Comparison of ENCODE assay signal across 20 mouse cellular contexts in genomic region chr2:62331913-62332312, GRCm38 (mm10).
DNase-seq lines count a peak whose midpoint lies in the region; ATAC-seq and TF ChIP-seq lines count a peak whose summit lies in the region.
"Had no signal": no experiment of that assay in that cellular context is flagged by ENCODE, and none has a peak within 500 bp of the region (broad histone marks: within the 10 kb centered on the region; RNA-seq: fewer than 3 reads in every experiment).

No protein-coding gene starts in this region.

- no peak for TF ChIP-seq EP300 in lung, postnatal 0 days (IDR thresholded peaks at IDR 0.05)

- no peaks in the 10 kb centered on the region for H3K9me3 ChIP-seq in forebrain, embryonic 15.5 days
- no peaks in the 10 kb centered on the region for H3K9me3 ChIP-seq in forebrain, embryonic 13.5 days (replicated peaks)
- no peaks in the 10 kb centered on the region for H3K9me3 ChIP-seq in lung, postnatal 0 days (ENCODE audit: low read length)
- H3K9me3 ChIP-seq: heart, embryonic 12.5 days; limb, embryonic 15.5 days; neural tube, embryonic 15.5 days had no signal

- 0 out of 2 replicates have a peak, but pooled peaks have one; percentile 31 for ATAC-seq in forebrain, embryonic 15.5 days (replicated peaks)
- no peak for ATAC-seq in forebrain, embryonic 13.5 days
- ATAC-seq in inflammation-experienced regulatory T-cells, adult 6 months: peak; percentile 52
- ATAC-seq in lung, postnatal 0 days: no peak
- ATAC-seq: intestine, embryonic 16.5 days had no signal

- H3K36me3 ChIP-seq in forebrain, embryonic 15.5 days: no peaks in the 10 kb centered on the region
- H3K36me3 ChIP-seq in forebrain, embryonic 13.5 days (ENCODE audit: poor library complexity, severe bottlenecking): no peaks in the 10 kb centered on the region
- H3K36me3 ChIP-seq in lung, postnatal 0 days (ENCODE audit: insufficient read depth, low read length): no peaks in the 10 kb centered on the region
- H3K36me3 ChIP-seq in kidney, adult 2 months (ENCODE audit: control insufficient read depth, insufficient read depth, low read length): no peaks in the 10 kb centered on the region; the same call in 1 of the 2 replicates
- H3K36me3 ChIP-seq: heart, embryonic 12.5 days; limb, embryonic 15.5 days; neural tube, embryonic 15.5 days had no signal

- peaks cover 32% of the 10 kb centered on the region for H3K4me1 ChIP-seq in forebrain, embryonic 15.5 days
- peaks cover 12% of the 10 kb centered on the region for H3K4me1 ChIP-seq in forebrain, embryonic 13.5 days
- H3K4me1 ChIP-seq in lung, postnatal 0 days (ENCODE audit: insufficient read depth, low read depth, low read length): no peaks in the 10 kb centered on the region
- no peaks in the 10 kb centered on the region; the same call in 1 of the 2 replicates for H3K4me1 ChIP-seq in kidney, adult 2 months (ENCODE audit: control insufficient read depth, insufficient read depth, low read length)
- H3K4me1 ChIP-seq: heart, embryonic 12.5 days had no signal

- peak overlapping the region; percentile 74 for H3K27ac ChIP-seq in forebrain, embryonic 15.5 days (replicated peaks)
- no peak overlapping the region for H3K27ac ChIP-seq in forebrain, embryonic 13.5 days
- no peak overlapping the region for H3K27ac ChIP-seq in lung, postnatal 0 days (ENCODE audit: low read length)
- H3K27ac ChIP-seq in kidney, adult 2 months (ENCODE audit: insufficient read depth, low read depth, low read length): no peak overlapping the region
- H3K27ac ChIP-seq: hindbrain, embryonic 14.5 days; limb, embryonic 15.5 days; neural tube, embryonic 15.5 days had no signal

- DNase-seq in thymus, postnatal 0 days (ENCODE audit: low spot score): peak; percentile 46
- DNase-seq in thymus, postnatal 10 days (ENCODE audit: low spot score in 2 of 2): no peak
- no peak for DNase-seq in lung, postnatal 0 days (ENCODE audit: low spot score)
- DNase-seq in kidney, adult 2 months: no peak
- DNase-seq: adrenal gland, postnatal 25 days; cerebellum, adult 18-20 months; cerebellum, postnatal 25 days; gastrocnemius, postnatal 10 days; heart, adult 11 months; lung, postnatal 14 days; midbrain, embryonic 14.5 days had no signal

- 27% methylated on average over 4 of the region's 4 CpGs for WGBS in forebrain, embryonic 15.5 days
- 41% methylated on average over 4 of the region's 4 CpGs for WGBS in forebrain, embryonic 13.5 days
- 50% methylated on average over 4 of the region's 4 CpGs for WGBS in lung, postnatal 0 days
- WGBS in kidney, adult 2 months: 77% methylated on average over 4 of the region's 4 CpGs

- no peak for TF ChIP-seq POLR2A in kidney, adult 2 months (IDR thresholded peaks at IDR 0.05; ENCODE audit: low read depth, low read length)

- H3K4me2 ChIP-seq in forebrain, embryonic 15.5 days (replicated peaks): no peak overlapping the region
- no peak overlapping the region for H3K4me2 ChIP-seq in forebrain, embryonic 13.5 days
- no peak overlapping the region for H3K4me2 ChIP-seq in lung, postnatal 0 days (replicated peaks; ENCODE audit: low read depth, low read length)
- H3K4me2 ChIP-seq: heart, embryonic 12.5 days; hindbrain, embryonic 14.5 days; limb, embryonic 15.5 days; neural tube, embryonic 15.5 days had no signal

- H3K4me3 ChIP-seq in forebrain, embryonic 15.5 days: no peak overlapping the region
- no peak overlapping the region for H3K4me3 ChIP-seq in forebrain, embryonic 13.5 days
- no peak overlapping the region for H3K4me3 ChIP-seq in lung, postnatal 0 days (ENCODE audit: low read depth, low read length)
- no peak overlapping the region for H3K4me3 ChIP-seq in kidney, adult 2 months (ENCODE audit: insufficient read depth, low read depth, low read length)
- H3K4me3 ChIP-seq: heart, embryonic 12.5 days; limb, embryonic 15.5 days; myocyte; neural tube, embryonic 15.5 days had no signal

- TF ChIP-seq CTCF in lung, postnatal 0 days (IDR thresholded peaks at IDR 0.05): no peak
- no peak for TF ChIP-seq CTCF in kidney, adult 2 months (conservative IDR thresholded peaks at IDR 0.05; ENCODE audit: insufficient read depth, insufficient read length, low read depth, low read length)

- H3K9ac ChIP-seq in forebrain, embryonic 15.5 days (replicated peaks): no peak overlapping the region
- H3K9ac ChIP-seq in forebrain, embryonic 13.5 days: no peak overlapping the region
- H3K9ac ChIP-seq in lung, postnatal 0 days (replicated peaks; ENCODE audit: low read depth): no peak overlapping the region
- H3K9ac ChIP-seq: heart, embryonic 12.5 days; hindbrain, embryonic 14.5 days; limb, embryonic 15.5 days; neural tube, embryonic 15.5 days had no signal

- H3K27me3 ChIP-seq in forebrain, embryonic 15.5 days: no peaks in the 10 kb centered on the region
- H3K27me3 ChIP-seq in forebrain, embryonic 13.5 days: no peaks in the 10 kb centered on the region
- no peaks in the 10 kb centered on the region for H3K27me3 ChIP-seq in lung, postnatal 0 days (replicated peaks; ENCODE audit: insufficient read depth, low read length)
- H3K27me3 ChIP-seq in kidney, adult 2 months (replicated peaks; ENCODE audit: control insufficient read depth, insufficient read depth, low read length): no peaks in the 10 kb centered on the region
- H3K27me3 ChIP-seq: heart, embryonic 12.5 days; limb, embryonic 15.5 days; neural tube, embryonic 15.5 days had no signal

Comparison
In these comparisons a context has a peak if more than half of its experiments do, and no peak if none do; other contexts are left out.
1. ATAC-seq: peak in forebrain, embryonic 15.5 days (single experiment) and inflammation-experienced regulatory T-cells, adult 6 months (single experiment); none in forebrain, embryonic 13.5 days (single experiment) and lung, postnatal 0 days (single experiment).